Mouse (Mus musculus): ENCODE results near the gene Irgm1.

- TF ChIP-seq CTCF (IDR thresholded peaks at IDR 0.05; ENCODE audit: insufficient read depth, low read length) (no peak), POLR2A (IDR thresholded peaks at IDR 0.05; ENCODE audit: borderline replicate concordance, extremely low read depth, low read depth, low read length) (no peak)
These were observed 30.5 kb upstream of the Irgm1 start, which contains the start of gene Gm5431 for GRCm38 (mm10) chr11:48902021-48902420.

All from lung, adult 2 months (tissue).